ENCODE assay signal across 7 mouse cellular contexts in genomic region chr17:31297521-31297939, GRCm38 (mm10). TPM values are rescaled to one million over a fixed set of nuclear protein-coding genes. Genes with fewer than 3 reads are reported as not detected.
A peak's percentile ranks its signal among the peaks of the same experiment; 100 is the strongest.
DNase-seq lines count a peak whose midpoint lies in the region; ATAC-seq and TF ChIP-seq lines count a peak whose summit lies in the region.

No protein-coding gene starts in this region.

- H3K4me2 ChIP-seq in heart, embryonic 15.5 days = peak overlapping the region; percentile 93
- H3K4me2 ChIP-seq in kidney, postnatal 0 days (ENCODE audit: low read length) = peak overlapping the region; percentile 96

- no peak for ATAC-seq in heart, embryonic 15.5 days (replicated peaks; ENCODE audit: insufficient number of reproducible peaks, insufficient read depth, low FRiP score, low read depth)
- peak; percentile 68 for ATAC-seq in kidney, postnatal 0 days (replicated peaks; ENCODE audit: low FRiP score, low read depth)
- no peak for ATAC-seq in monocyte, adult 5-6 weeks (replicated peaks; ENCODE audit: insufficient number of reproducible peaks, low FRiP score, low TSS enrichment, poor library complexity, severe bottlenecking)

- no peak for TF ChIP-seq CTCF in bone marrow macrophage, adult 2 months (IDR thresholded peaks at IDR 0.05; ENCODE audit: low read depth, low read length)
- peak; percentile 42; the same call in 1 of the 2 replicates for TF ChIP-seq CTCF in kidney, postnatal 0 days (IDR thresholded peaks at IDR 0.05; ENCODE audit: low read depth)

- 0 out of 2 replicates have a peak, but pooled peaks cover 3% of the 10 kb centered on the region for H3K27me3 ChIP-seq in heart, embryonic 15.5 days
- no peaks in the 10 kb centered on the region for H3K27me3 ChIP-seq in kidney, postnatal 0 days (ENCODE audit: insufficient read depth, low read length)
- peaks cover 40% of the 10 kb centered on the region for H3K27me3 ChIP-seq in midbrain, embryonic 10.5 days (ENCODE audit: low read depth, poor library complexity, severe bottlenecking)

- peak; percentile 27 for DNase-seq in Muller cell, postnatal 12 days (ENCODE audit: inconsistent ontology term)
- DNase-seq in kidney, postnatal 0 days (ENCODE audit: low spot score) = peak; percentile 86
- DNase-seq in midbrain, embryonic 10.5 days (ENCODE audit: low spot score) = no peak
- DNase-seq in cerebellum, postnatal 36 days = no peak

- H3K36me3 ChIP-seq in heart, embryonic 15.5 days = no peaks in the 10 kb centered on the region
- no peaks in the 10 kb centered on the region for H3K36me3 ChIP-seq in kidney, postnatal 0 days (ENCODE audit: insufficient read depth, low read length)
- H3K36me3 ChIP-seq in midbrain, embryonic 10.5 days = no peaks in the 10 kb centered on the region

- H3K27ac ChIP-seq in bone marrow macrophage, adult 2 months (ENCODE audit: insufficient read depth, low read depth, low read length) = peak overlapping the region; percentile 23
- peak overlapping the region; percentile 62 for H3K27ac ChIP-seq in heart, embryonic 15.5 days
- H3K27ac ChIP-seq in kidney, postnatal 0 days = no peak overlapping the region
- no peak overlapping the region for H3K27ac ChIP-seq in midbrain, embryonic 10.5 days (replicated peaks)

- H3K9ac ChIP-seq in heart, embryonic 15.5 days = 0 out of 2 replicates have a peak overlapping the region, but pooled peaks have one; percentile 67
- H3K9ac ChIP-seq in kidney, postnatal 0 days (ENCODE audit: low read depth, low read length) = no peak overlapping the region

- TF ChIP-seq POLR2A in bone marrow macrophage, adult 2 months (IDR thresholded peaks at IDR 0.05; ENCODE audit: borderline replicate concordance, low read depth, low read length) = no peak

- WGBS in heart, embryonic 15.5 days = 7% methylated on average over 7 of the region's 7 CpGs
- WGBS in kidney, postnatal 0 days = 8% methylated on average over 7 of the region's 7 CpGs
- WGBS in midbrain, embryonic 10.5 days = 30% methylated on average over 7 of the region's 7 CpGs

- peak overlapping the region; percentile 86 for H3K4me3 ChIP-seq in bone marrow macrophage, adult 2 months (ENCODE audit: insufficient read depth, low read length)
- H3K4me3 ChIP-seq in heart, embryonic 15.5 days = peak overlapping the region; percentile 63
- no peak overlapping the region for H3K4me3 ChIP-seq in kidney, postnatal 0 days (replicated peaks; ENCODE audit: low read depth, low read length)
- peak overlapping the region; percentile 67; the same call in 1 of the 2 replicates for H3K4me3 ChIP-seq in midbrain, embryonic 10.5 days

- H3K9me3 ChIP-seq in heart, embryonic 15.5 days (replicated peaks) = no peaks in the 10 kb centered on the region
- H3K9me3 ChIP-seq in kidney, postnatal 0 days (replicated peaks; ENCODE audit: low read length) = no peaks in the 10 kb centered on the region
- no peaks in the 10 kb centered on the region for H3K9me3 ChIP-seq in midbrain, embryonic 10.5 days (replicated peaks)

- peaks cover 20% of the 10 kb centered on the region for H3K4me1 ChIP-seq in bone marrow macrophage, adult 2 months (ENCODE audit: control insufficient read depth, insufficient read depth, low read length)
- peaks cover 41% of the 10 kb centered on the region for H3K4me1 ChIP-seq in heart, embryonic 15.5 days (replicated peaks)
- H3K4me1 ChIP-seq in kidney, postnatal 0 days (replicated peaks; ENCODE audit: insufficient read depth, low read length) = peaks cover 13% of the 10 kb centered on the region; the same call in 1 of the 2 replicates
- peaks cover 26% of the 10 kb centered on the region for H3K4me1 ChIP-seq in midbrain, embryonic 10.5 days

RNA-seq across cellular contexts. Expression of gene Slc37a1, which starts 10.9 kb away (rescaled TPM):
- 7.5 and 11.6 TPM in 2 replicates for polyA plus RNA-seq in bone marrow macrophage, adult 2 months (2012; ENCODE audit: insufficient read depth, insufficient read length, missing spikeins)
- polyA plus RNA-seq in heart, embryonic 15.5 days (2015; fragmentation: Nextera tagmentation; extraction: Ambion mirVana) = 8.7 and 9.1 TPM in 2 replicates
- 2.8 and 3.9 TPM in 2 replicates for polyA plus RNA-seq in kidney, postnatal 0 days (2015; fragmentation: Nextera tagmentation; extraction: Ambion mirVana)
- 6.4 and 6.9 TPM in 2 replicates for polyA plus RNA-seq in midbrain, embryonic 10.5 days (2016; fragmentation: Nextera tagmentation; extraction: Ambion mirVana)
- 7.3 to 22.9 TPM (median 9.3 TPM) in 3 replicates for total RNA-seq in monocyte, adult 5-6 weeks (2017)

RNA-seq across cellular contexts. Expression of gene Rsph1, which starts 20.3 kb away (rescaled TPM):
- polyA plus RNA-seq in bone marrow macrophage, adult 2 months (2012; ENCODE audit: insufficient read depth, insufficient read length, missing spikeins) = not detected in 2 replicates
- polyA plus RNA-seq in heart, embryonic 15.5 days (2015; fragmentation: Nextera tagmentation; extraction: Ambion mirVana) = 2.2 and 2.3 TPM in 2 replicates
- polyA plus RNA-seq in kidney, postnatal 0 days (2015; fragmentation: Nextera tagmentation; extraction: Ambion mirVana) = 1.3 and 2.2 TPM in 2 replicates
- 1.7 and 2.5 TPM in 2 replicates for polyA plus RNA-seq in midbrain, embryonic 10.5 days (2016; fragmentation: Nextera tagmentation; extraction: Ambion mirVana)
- total RNA-seq in monocyte, adult 5-6 weeks (2017) = 1.2 TPM in 1 of 3 replicates, not detected in the others

Comparison
In these comparisons a context has a peak if more than half of its experiments do, and no peak if none do; other contexts are left out.
1. DNase-seq: peak in Muller cell, postnatal 12 days (single experiment) and kidney, postnatal 0 days (single experiment); none in midbrain, embryonic 10.5 days (single experiment) and cerebellum, postnatal 36 days (0 of 2).
2. H3K27ac ChIP-seq: peak in bone marrow macrophage, adult 2 months (single experiment) and heart, embryonic 15.5 days (single experiment); none in kidney, postnatal 0 days (single experiment) and midbrain, embryonic 10.5 days (single experiment).